Mouse (Mus musculus): ENCODE results near the gene Shisa5. TPM values are rescaled to one million over a fixed set of nuclear protein-coding genes. Genes with fewer than 3 reads are reported as not detected.

Gene Shisa5
- polyA plus RNA-seq (2011; ENCODE audit: insufficient read length, low read depth, missing spikeins) = 230 and 252 TPM in 2 replicates

DNA sequence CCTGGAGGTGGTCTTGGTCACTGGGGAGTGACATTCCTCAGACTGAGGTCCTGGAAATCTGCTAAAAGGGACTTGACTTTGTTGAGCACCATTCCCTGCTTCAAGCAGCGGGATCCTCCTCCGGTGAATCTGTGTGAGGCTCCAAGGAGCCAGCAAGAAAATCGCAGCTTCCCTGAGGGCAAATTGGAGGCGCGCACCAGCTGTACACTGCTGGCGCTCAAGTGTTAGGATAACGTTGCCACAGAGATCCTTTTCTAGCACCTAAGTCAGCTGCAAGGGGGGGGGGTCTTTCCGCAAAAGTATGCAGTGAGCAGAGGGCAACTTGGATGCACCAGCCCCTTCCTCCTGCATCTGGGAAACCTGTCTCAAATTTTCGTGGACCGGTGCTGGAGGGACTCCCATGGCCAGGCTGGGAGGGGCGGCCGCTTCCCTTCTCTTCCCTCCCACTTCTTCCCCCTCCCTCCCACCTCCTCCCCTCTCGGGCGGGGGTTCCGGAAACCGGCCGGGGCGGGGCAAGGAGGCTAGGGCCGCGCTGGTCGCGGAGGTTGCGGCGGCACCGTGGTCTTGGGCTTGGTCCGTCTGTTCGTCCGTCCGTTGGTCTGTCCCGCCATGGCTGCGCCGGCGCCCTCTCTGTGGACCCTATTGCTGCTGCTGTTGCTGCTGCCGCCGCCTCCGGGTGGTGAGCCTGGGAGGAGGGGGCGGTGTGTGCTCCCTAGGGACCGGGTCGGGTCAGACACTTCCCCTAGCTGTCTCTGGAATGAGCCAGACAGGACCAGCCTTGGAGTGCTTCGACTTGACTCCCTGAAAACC, at the start of gene Shisa5:
Gene Shisa5, plus strand, starts transcription at position 480 of the 810 bp plus-strand sequence.
- H3K4me3 ChIP-seq (ENCODE audit: insufficient read depth, low read length) = peak within 1 kb of the TSS; percentile 82
- peak within 1 kb of the TSS; percentile 74 for H3K27ac ChIP-seq (ENCODE audit: insufficient read depth, low read length)
- TF ChIP-seq POLR2A (IDR thresholded peaks at IDR 0.05; ENCODE audit: low read depth, low read length) (peak; percentile 96), CTCF (IDR thresholded peaks at IDR 0.05; ENCODE audit: borderline replicate concordance, insufficient read depth, low read length) (no peak)

DNA sequence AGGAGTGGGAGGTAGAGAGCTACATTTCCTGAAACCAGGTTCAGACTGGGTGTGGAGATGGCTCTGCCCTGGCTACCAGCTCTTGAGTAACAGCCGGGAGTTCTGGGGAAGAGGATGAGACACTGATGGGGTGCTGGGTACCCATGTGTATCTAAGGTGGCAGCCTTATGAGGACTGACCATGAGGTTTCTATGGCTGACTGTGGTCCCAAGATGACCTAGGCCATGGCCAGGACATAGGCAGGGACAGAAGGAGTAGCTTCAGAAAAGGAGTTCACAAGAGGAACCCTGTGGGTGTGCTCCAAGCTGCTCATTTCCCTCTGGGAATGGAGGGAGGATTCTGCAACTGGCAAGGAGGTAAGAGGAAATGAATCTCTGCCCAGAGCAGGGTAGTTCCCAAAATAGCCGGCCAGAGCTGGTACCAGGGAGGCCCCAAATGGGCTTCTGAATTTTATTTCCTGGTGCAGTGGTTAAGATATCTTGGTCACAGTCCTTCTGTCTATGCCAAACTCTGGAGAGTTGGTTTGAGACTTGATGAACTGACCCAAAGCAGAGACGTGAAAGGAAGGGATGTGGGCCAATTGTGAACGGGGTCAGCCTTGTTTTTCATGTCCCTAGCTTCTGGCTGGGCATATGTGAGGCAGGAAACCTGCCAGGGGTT, 48.4 kb upstream of the Shisa5 start:
- H3K27ac ChIP-seq (ENCODE audit: insufficient read depth, low read length) = peak overlapping the region; percentile 7; the same call in 1 of the 2 replicates
- no peaks in the 10 kb centered on the region for H3K4me1 ChIP-seq (ENCODE audit: control insufficient read depth, insufficient read depth, low read length)
- no peak overlapping the region for H3K4me3 ChIP-seq (ENCODE audit: insufficient read depth, low read length)
- TF ChIP-seq POLR2A (IDR thresholded peaks at IDR 0.05; ENCODE audit: low read depth, low read length) = no peak
- no peak for TF ChIP-seq CTCF (IDR thresholded peaks at IDR 0.05; ENCODE audit: borderline replicate concordance, insufficient read depth, low read length)

More for the DNA sequence above, at the start of gene Shisa5:
- peaks cover 17% of the 10 kb centered on the region; the same call in 1 of the 2 replicates for H3K4me1 ChIP-seq (ENCODE audit: control insufficient read depth, insufficient read depth, low read length)

DNA sequence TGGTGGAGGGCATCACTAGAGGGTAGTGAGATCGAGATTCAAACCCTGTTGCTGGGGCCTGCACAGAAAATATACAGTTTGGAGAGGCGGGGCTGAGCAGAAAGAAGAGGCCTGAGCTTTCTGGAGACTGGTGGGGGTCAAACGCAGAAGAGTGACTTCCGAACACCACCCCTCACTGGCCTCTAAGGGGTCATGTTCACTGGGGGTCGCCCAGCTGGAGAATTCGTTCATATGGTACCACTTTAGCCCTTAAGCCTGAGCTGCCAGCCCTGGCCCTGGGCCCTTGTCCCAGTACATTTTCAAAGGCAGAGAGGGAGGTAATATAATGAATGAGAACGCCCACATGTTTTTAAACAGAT, 47.9 kb upstream of the Shisa5 start:
- H3K4me3 ChIP-seq (ENCODE audit: insufficient read depth, low read length) = no peak overlapping the region
- no peaks in the 10 kb centered on the region for H3K4me1 ChIP-seq (ENCODE audit: control insufficient read depth, insufficient read depth, low read length)
- no peak for TF ChIP-seq CTCF (IDR thresholded peaks at IDR 0.05; ENCODE audit: borderline replicate concordance, insufficient read depth, low read length)
- TF ChIP-seq POLR2A (IDR thresholded peaks at IDR 0.05; ENCODE audit: low read depth, low read length) = no peak
- peak overlapping the region; percentile 7; the same call in 1 of the 2 replicates for H3K27ac ChIP-seq (ENCODE audit: insufficient read depth, low read length)

DNA sequence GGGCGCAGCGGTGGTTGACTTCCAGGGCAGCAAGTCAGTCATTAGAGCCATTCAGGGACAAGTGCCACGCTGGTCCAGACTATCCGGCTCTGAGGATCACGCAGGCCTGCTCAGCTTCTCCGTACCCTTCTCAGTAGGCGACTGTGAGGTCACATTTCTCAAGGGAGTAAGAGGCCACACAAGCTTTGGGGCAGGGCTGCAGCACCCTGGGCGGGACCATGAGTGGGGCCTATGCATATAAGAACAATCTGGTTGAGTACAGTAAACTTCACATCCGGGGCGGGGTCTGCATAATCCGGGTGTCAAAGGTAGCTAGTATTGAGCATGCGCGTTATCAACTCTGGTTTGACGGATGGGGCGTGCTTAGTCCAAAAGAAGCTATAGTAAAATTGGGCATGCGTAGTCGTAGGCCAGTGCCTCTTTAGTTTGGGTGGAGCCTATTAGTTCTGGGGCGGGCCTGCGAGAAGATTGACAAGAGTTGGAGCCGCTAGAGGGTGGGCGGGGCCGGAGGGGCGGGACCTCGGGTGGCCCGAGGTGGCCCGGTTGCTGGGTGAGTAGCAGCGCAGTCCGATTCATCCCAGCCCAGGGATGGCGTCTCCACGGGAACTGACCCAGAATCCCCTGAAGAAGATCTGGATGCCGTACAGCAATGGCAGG, 46.8 kb upstream of the Shisa5 start, which contains the start of gene Pfkfb4:
Gene Pfkfb4, plus strand, starts transcription at position 351 of the 657 bp plus-strand sequence.
- H3K4me3 ChIP-seq (ENCODE audit: insufficient read depth, low read length) = peak within 1 kb of the TSS; percentile 87
- TF ChIP-seq CTCF (IDR thresholded peaks at IDR 0.05; ENCODE audit: borderline replicate concordance, insufficient read depth, low read length) (no peak), POLR2A (IDR thresholded peaks at IDR 0.05; ENCODE audit: low read depth, low read length) (peak; percentile 97)
- no peaks in the 10 kb centered on the region for H3K4me1 ChIP-seq (ENCODE audit: control insufficient read depth, insufficient read depth, low read length)
- H3K27ac ChIP-seq (ENCODE audit: insufficient read depth, low read length) = peak within 1 kb of the TSS; percentile 79

DNA sequence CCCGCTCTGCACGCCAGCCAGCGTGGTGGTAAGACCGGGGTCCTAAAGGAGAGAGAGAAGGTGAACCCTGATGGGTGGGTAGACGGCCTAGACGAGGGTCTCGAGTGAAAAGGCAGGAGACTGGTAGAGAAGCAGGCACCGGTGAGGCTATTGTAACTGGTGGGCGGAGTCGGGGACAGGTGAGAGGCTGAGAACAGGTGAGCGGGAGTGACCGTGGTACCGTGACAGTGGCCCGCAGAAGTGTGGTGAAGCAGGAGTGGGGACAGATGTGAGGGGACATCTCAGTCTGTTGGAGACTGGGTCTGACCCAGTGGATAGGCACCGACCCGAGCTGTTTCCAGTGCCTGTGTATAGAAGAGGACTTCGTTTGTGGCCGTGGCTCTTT, 46.3 kb upstream of the Shisa5 start:
- Histone ChIP-seq H3K27ac (ENCODE audit: insufficient read depth, low read length) (no peak overlapping the region), H3K4me1 (ENCODE audit: control insufficient read depth, insufficient read depth, low read length) (no peaks in the 10 kb centered on the region), H3K4me3 (ENCODE audit: insufficient read depth, low read length) (peak overlapping the region; percentile 87)

DNA sequence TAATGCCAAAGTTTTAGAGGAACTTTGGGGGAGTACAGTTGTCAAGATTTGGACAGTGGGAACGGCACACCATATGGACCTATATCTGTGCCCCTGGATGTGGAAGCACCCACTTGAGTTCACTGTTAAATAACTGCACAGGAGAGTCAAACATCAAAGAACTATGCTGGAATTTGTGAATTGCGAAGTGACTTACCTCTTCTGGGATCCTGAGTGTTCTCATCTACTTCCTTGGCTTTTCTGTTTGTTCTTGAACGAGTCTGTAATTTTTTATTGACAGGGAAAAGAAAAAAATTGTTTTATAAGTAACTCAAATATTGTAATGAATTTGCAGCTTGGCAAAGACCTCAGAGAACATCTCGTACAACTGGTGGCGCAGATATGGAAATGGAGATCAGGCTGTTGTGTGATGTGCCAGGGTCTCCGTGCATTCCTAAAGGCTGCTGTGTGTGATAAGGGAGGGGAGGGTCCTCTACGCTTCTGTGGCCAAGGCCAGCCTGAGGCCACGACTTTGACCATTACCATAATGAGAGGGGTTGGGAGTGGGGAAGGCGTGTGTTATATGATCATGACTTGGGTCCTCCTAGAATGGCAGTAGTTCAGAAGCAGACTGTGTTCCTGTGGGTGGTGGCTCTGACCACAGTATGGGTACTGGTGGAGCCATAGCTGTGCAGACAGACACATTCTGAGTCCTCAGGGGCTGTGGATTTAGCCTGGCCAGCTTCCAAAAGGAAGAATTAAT, 45.6 kb upstream of the Shisa5 start:
- Histone ChIP-seq H3K27ac (ENCODE audit: insufficient read depth, low read length) (no peak overlapping the region), H3K4me1 (ENCODE audit: control insufficient read depth, insufficient read depth, low read length) (no peaks in the 10 kb centered on the region), H3K4me3 (ENCODE audit: insufficient read depth, low read length) (peak overlapping the region; percentile 87)
- TF ChIP-seq POLR2A (IDR thresholded peaks at IDR 0.05; ENCODE audit: low read depth, low read length) (no peak), CTCF (IDR thresholded peaks at IDR 0.05; ENCODE audit: borderline replicate concordance, insufficient read depth, low read length) (no peak)

More for the DNA sequence above, 46.3 kb upstream of the Shisa5 start:
- TF ChIP-seq POLR2A (IDR thresholded peaks at IDR 0.05; ENCODE audit: low read depth, low read length) = no peak
- no peak for TF ChIP-seq CTCF (IDR thresholded peaks at IDR 0.05; ENCODE audit: borderline replicate concordance, insufficient read depth, low read length)

DNA sequence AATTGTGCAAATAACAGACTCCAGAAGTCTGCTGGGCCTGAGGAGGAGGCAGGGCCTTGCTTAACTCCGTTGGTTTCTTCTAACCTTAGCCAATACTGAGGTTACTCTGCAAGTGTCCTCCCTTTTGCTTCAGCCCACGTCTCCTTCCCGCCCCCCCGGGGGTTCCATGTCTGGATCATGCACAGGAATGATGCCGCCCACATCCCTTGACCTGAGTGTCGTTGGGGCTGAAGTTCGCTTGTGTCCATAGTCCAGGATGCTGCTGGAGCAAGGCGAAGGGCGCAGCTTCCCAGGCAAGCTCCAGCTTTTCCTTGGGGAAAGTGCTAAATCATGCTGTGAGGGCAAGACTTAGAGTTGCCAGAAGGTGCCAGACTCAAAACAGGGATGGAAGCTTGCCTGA, 42.0 kb upstream of the Shisa5 start:
- Histone ChIP-seq H3K27ac (ENCODE audit: insufficient read depth, low read length) (no peak overlapping the region), H3K4me1 (ENCODE audit: control insufficient read depth, insufficient read depth, low read length) (no peaks in the 10 kb centered on the region), H3K4me3 (ENCODE audit: insufficient read depth, low read length) (no peak overlapping the region)
- no peak for TF ChIP-seq CTCF (IDR thresholded peaks at IDR 0.05; ENCODE audit: borderline replicate concordance, insufficient read depth, low read length)
- no peak for TF ChIP-seq POLR2A (IDR thresholded peaks at IDR 0.05; ENCODE audit: low read depth, low read length)

GRCm38 (mm10) chr9:108998287-108999166, 39.8 kb upstream of the Shisa5 start:
- TF ChIP-seq POLR2A (IDR thresholded peaks at IDR 0.05; ENCODE audit: low read depth, low read length) (no peak), CTCF (IDR thresholded peaks at IDR 0.05; ENCODE audit: borderline replicate concordance, insufficient read depth, low read length) (no peak)
- no peak overlapping the region for H3K27ac ChIP-seq (ENCODE audit: insufficient read depth, low read length)
- no peak overlapping the region for H3K4me3 ChIP-seq (ENCODE audit: insufficient read depth, low read length)
- no peaks in the 10 kb centered on the region for H3K4me1 ChIP-seq (ENCODE audit: control insufficient read depth, insufficient read depth, low read length)

All from embryonic fibroblast, embryonic 13.5 days (primary cell).